Mouse (Mus musculus): ENCODE results near the gene Zbtb11.

GRCm38 (mm10) chr16:55933681-55934343 is 39.9 kb upstream of the Zbtb11 start:
- TF ChIP-seq CTCF (IDR thresholded peaks at IDR 0.05; ENCODE audit: borderline replicate concordance, control insufficient read depth, extremely low read depth, insufficient read depth, low read length, poor library complexity): no peak
- no peak; the same call in 1 of the 2 replicates for TF ChIP-seq POLR2A (IDR thresholded peaks at IDR 0.05; ENCODE audit: control insufficient read depth, extremely low read depth, insufficient read depth, low read length, poor library complexity)

Measured in thymus, adult 2 months (tissue).